Mouse (Mus musculus) stomach, embryonic 16.5 days (tissue): ENCODE data around the gene Ybx2. TPM values are rescaled to one million over a fixed set of nuclear protein-coding genes. Genes with fewer than 3 reads are reported as not detected.

Experiments
- ATAC-seq: fragments of 200-750 bp; cut with Nextera tagmentation; 2 replicates; pipeline ENCODE4 v1.8.0; 2017; ENCODE audit warnings: moderate number of reproducible peaks, moderate TSS enrichment; ENCODE audit not compliant: insufficient read depth, low FRiP score
- H3K27ac ChIP-seq: fragments of 300-500 bp; sonication (generic); 2 replicates; pipeline ENCODE4 v1.5.1; 2014; ENCODE audit warnings: low read length
- H3K27me3 ChIP-seq: fragments of 300-500 bp; sonication (generic); 2 replicates; pipeline ENCODE4 v1.6.1; 2014; ENCODE audit warnings: low read length, control low read depth, mixed read lengths; ENCODE audit not compliant: control insufficient read depth, insufficient read depth
- H3K36me3 ChIP-seq: fragments of 300-500 bp; sonication (generic); 2 replicates; pipeline ENCODE4 v1.6.1; 2014; ENCODE audit warnings: low read length; ENCODE audit not compliant: control insufficient read depth, insufficient read depth
- H3K4me1 ChIP-seq: fragments of 300-500 bp; sonication (generic); 2 replicates; pipeline ENCODE4 v1.6.1; 2014; ENCODE audit warnings: low read length, control low read depth, mixed read lengths; ENCODE audit not compliant: control insufficient read depth, insufficient read depth
- H3K4me2 ChIP-seq: fragments of 300-500 bp; sonication (generic); 2 replicates; pipeline ENCODE4 v1.6.1; 2014; ENCODE audit warnings: low read depth, low read length, mixed read lengths
- H3K4me3 ChIP-seq: fragments of 300-500 bp; sonication (generic); replicated peaks from 2 replicates; pipeline ENCODE4 v1.5.1; 2014; ENCODE audit warnings: mild to moderate bottlenecking, low read length
- H3K9ac ChIP-seq: fragments of 300-500 bp; sonication (generic); 2 replicates; pipeline ENCODE4 v1.6.1; 2014; ENCODE audit warnings: low read length
- H3K9me3 ChIP-seq: fragments of 300-500 bp; sonication (generic); replicated peaks from 2 replicates; pipeline ENCODE4 v1.6.1; 2016; ENCODE audit warnings: low read length, control low read depth; ENCODE audit not compliant: control insufficient read depth
- WGBS: fragments of 180-500 bp; shearing (Covaris S2); extraction: QIAGEN DNeasy Blood & Tissue Kit; methylation state at CpG from one replicate; pipeline ENCODE4 v1.1.7; 2014; 5-methylcytosine and 5-hydroxymethylcytosine counted together
- polyA plus RNA-seq: library from polyadenylated mRNA; unstranded; fragments of >200 nt; fragmentation: Nextera tagmentation; extraction: Ambion mirVana; gene quantifications from 2 replicates; pipeline ENCODE4 v1.2.1, GENCODE M21; 2015

Ybx2 gene
- polyA plus RNA-seq, 1 experiment from 2014 or later = 3.8 TPM

- 71% methylated on average over 5 of the region's 5 CpGs for WGBS
- Histone ChIP-seq H3K9me3 (no peaks in the 10 kb centered on the region), H3K4me2 (no peak overlapping the region), H3K9ac (peak overlapping the region; percentile 3), H3K27ac (peak overlapping the region; percentile 7; the same call in 1 of the 2 replicates), H3K4me1 (peaks cover 27% of the 10 kb centered on the region), H3K27me3 (no peaks in the 10 kb centered on the region; the same call in 1 of the 2 replicates), H3K36me3 (no peaks in the 10 kb centered on the region), H3K4me3 (no peak overlapping the region)
- ATAC-seq = no peak
Observed at GRCm38 (mm10) chr11:69937834-69938233, 2.2 kb downstream of the Ybx2 start.

- Histone ChIP-seq H3K27me3 (no peaks in the 10 kb centered on the region; the same call in 1 of the 2 replicates), H3K4me1 (peaks cover 27% of the 10 kb centered on the region), H3K9ac (no peak overlapping the region; the same call in 1 of the 2 replicates), H3K9me3 (no peaks in the 10 kb centered on the region), H3K27ac (no peak overlapping the region), H3K4me3 (no peak overlapping the region), H3K4me2 (no peak overlapping the region), H3K36me3 (no peaks in the 10 kb centered on the region)
- WGBS = 33% methylated on average over 9 of the region's 9 CpGs
- no peak for ATAC-seq
Observed at GRCm38 (mm10) chr11:69938401-69938979, 2.9 kb downstream of the Ybx2 start.

DNA sequence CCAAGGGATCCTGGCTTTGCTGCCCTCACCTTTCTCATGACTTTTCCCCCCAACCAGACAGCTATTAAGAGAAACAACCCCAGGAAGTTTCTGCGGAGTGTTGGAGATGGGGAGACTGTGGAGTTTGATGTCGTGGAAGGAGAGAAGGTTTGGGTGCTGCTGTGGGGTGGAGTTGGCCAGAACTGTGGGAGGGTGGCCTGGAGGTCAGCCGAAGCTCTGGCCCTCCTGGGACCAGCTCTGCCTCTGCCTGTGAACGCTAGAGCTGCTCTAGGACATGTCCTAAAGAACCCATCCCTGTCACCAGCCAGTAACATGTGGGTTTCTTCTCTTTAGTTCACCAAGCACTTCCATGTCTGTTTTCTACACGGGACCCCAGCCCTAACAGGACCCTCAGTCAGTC, 3.6 kb downstream of the Ybx2 start:
- Histone ChIP-seq H3K36me3 (no peaks in the 10 kb centered on the region), H3K4me1 (peaks cover 27% of the 10 kb centered on the region), H3K4me2 (no peak overlapping the region), H3K27me3 (no peaks in the 10 kb centered on the region; the same call in 1 of the 2 replicates), H3K9ac (no peak overlapping the region), H3K27ac (no peak overlapping the region), H3K4me3 (no peak overlapping the region), H3K9me3 (no peaks in the 10 kb centered on the region)
- 59% methylated on average over 5 of the region's 5 CpGs for WGBS
- no peak for ATAC-seq

- no peak overlapping the region for H3K4me3 ChIP-seq
- H3K27me3 ChIP-seq = no peaks in the 10 kb centered on the region; the same call in 1 of the 2 replicates
- 0 out of 2 replicates have a peak, but pooled peaks cover 2% of the 10 kb centered on the region for H3K36me3 ChIP-seq
- ATAC-seq = no peak
- H3K9ac ChIP-seq = no peak overlapping the region
- H3K27ac ChIP-seq = no peak overlapping the region
- WGBS = 93% methylated on average over 17 of the region's 17 CpGs
- H3K9me3 ChIP-seq = no peaks in the 10 kb centered on the region
- peaks cover 24% of the 10 kb centered on the region for H3K4me1 ChIP-seq
- H3K4me2 ChIP-seq = no peak overlapping the region
Observed at GRCm38 (mm10) chr11:69939731-69940130, 4.1 kb downstream of the Ybx2 start.

DNA sequence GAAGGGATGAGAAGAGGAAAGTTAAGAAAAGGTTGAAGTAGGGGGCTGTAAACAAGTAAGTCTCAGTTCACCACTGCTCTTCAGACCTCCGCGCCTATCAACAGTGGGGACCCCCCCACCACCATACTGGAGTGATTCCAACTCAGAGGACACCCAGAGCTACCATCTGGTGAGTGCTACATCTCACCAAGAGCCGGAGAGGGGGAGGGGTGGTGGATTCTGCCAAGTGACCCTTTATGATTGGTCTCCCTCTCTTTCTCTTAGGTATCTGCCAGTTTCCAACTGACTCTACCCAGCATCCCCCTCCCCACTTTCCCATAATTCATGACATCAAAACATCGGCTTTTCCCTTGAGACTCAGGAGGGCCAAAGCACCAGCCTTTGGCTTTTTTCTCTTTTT, 5.4 kb downstream of the Ybx2 start:
- Histone ChIP-seq H3K27me3 (no peaks in the 10 kb centered on the region; the same call in 1 of the 2 replicates), H3K4me2 (no peak overlapping the region), H3K27ac (no peak overlapping the region), H3K36me3 (0 out of 2 replicates have a peak, but pooled peaks cover 8% of the 10 kb centered on the region), H3K4me3 (no peak overlapping the region), H3K9ac (no peak overlapping the region), H3K9me3 (no peaks in the 10 kb centered on the region), H3K4me1 (peaks cover 17% of the 10 kb centered on the region)
- WGBS = 70% methylated on average over 4 of the region's 4 CpGs
- no peak for ATAC-seq

GRCm38 (mm10) chr11:69945216-69945615, 9.6 kb downstream of the Ybx2 start:
- H3K27me3 ChIP-seq = no peaks in the 10 kb centered on the region

DNA sequence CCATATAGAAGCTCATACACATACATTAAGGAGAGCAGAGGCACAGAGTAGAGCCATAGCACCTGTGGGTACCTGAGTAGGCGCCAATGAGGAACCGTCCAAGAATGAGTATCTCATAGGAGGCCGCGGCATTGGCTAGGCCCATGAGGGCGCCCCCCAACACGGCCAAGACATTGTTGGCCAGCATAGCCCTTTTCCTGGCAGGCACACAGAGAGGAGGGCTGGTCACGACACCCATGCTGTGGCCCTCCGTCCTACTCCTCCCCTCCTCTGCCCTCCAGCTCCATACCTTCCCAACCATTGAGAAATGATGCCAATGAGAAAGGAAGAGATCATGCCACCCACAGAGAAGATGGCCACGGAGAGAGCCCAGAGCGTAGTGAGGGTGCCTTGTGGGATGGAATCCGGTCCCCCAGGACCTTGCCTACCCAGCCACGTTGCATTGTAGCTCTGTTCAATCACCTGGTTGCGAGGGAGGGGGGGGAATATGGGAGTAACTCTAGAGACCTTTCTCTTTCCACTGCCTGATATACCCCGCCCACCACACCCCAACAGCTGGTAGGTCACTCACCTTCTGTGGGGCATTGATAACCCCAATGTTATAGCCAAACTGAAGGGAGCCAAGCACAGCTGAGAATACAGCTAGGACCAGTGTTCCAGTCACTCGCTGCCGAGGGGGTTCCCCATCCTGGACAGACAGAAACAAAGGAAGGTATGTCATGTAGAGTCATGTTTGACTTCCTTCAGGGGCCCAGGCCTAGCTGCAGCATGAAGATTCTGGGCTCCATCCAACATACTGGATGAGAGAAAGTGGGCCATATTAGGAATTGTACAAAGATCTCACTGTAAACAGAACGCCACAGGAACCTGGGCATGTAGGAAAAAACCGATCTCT, 10.6 kb downstream of the Ybx2 start:
- no peaks in the 10 kb centered on the region for H3K9me3 ChIP-seq
- H3K4me1 ChIP-seq = peaks cover 26% of the 10 kb centered on the region
- peak overlapping the region; percentile 65 for H3K4me3 ChIP-seq
- WGBS = 79% methylated on average over 18 of the region's 18 CpGs
- H3K9ac ChIP-seq = peak overlapping the region; percentile 68
- 0 out of 2 replicates have a peak, but pooled peaks cover 8% of the 10 kb centered on the region for H3K36me3 ChIP-seq
- H3K4me2 ChIP-seq = peak overlapping the region; percentile 77
- no peak for ATAC-seq
- no peaks in the 10 kb centered on the region for H3K27me3 ChIP-seq
- peak overlapping the region; percentile 87 for H3K27ac ChIP-seq

More at GRCm38 (mm10) chr11:69945216-69945615, 9.6 kb downstream of the Ybx2 start:
- Histone ChIP-seq H3K4me2 (peak overlapping the region; percentile 77; the same call in 1 of the 2 replicates), H3K36me3 (0 out of 2 replicates have a peak, but pooled peaks cover 8% of the 10 kb centered on the region), H3K9me3 (no peaks in the 10 kb centered on the region), H3K4me3 (peak overlapping the region; percentile 65; the same call in 1 of the 2 replicates), H3K27ac (no peak overlapping the region), H3K9ac (0 out of 2 replicates have a peak overlapping the region, but pooled peaks have one; percentile 2), H3K4me1 (peaks cover 26% of the 10 kb centered on the region)
- 73% methylated on average over 13 of the region's 13 CpGs for WGBS
- no peak for ATAC-seq

- ATAC-seq = peak; percentile 46; the same call in 1 of the 2 replicates
- peak overlapping the region; percentile 77 for H3K4me2 ChIP-seq
- peak overlapping the region; percentile 87 for H3K27ac ChIP-seq
- 0 out of 2 replicates have a peak, but pooled peaks cover 8% of the 10 kb centered on the region for H3K36me3 ChIP-seq
- H3K9me3 ChIP-seq = no peaks in the 10 kb centered on the region
- 4% methylated on average over 29 of the region's 29 CpGs for WGBS
- H3K4me1 ChIP-seq = peaks cover 26% of the 10 kb centered on the region
- no peaks in the 10 kb centered on the region for H3K27me3 ChIP-seq
- peak overlapping the region; percentile 65 for H3K4me3 ChIP-seq
- peak overlapping the region; percentile 68 for H3K9ac ChIP-seq
Observed at GRCm38 (mm10) chr11:69947337-69948065, 11.9 kb downstream of the Ybx2 start.
